Mouse (Mus musculus): ENCODE results near the gene Plcb2. TPM values are rescaled to one million over a fixed set of nuclear protein-coding genes. Genes with fewer than 3 reads are reported as not detected.
A peak's percentile ranks its signal among the peaks of the same experiment; 100 is the strongest.

Gene Plcb2
- polyA plus RNA-seq, 1 experiment from 2014 or later = 0.50 TPM

- H3K9ac ChIP-seq (replicated peaks) = no peak overlapping the region
- H3K4me1 ChIP-seq = peaks cover 21% of the 10 kb centered on the region
- H3K36me3 ChIP-seq = no peaks in the 10 kb centered on the region
- H3K4me3 ChIP-seq = no peak overlapping the region
- no peak overlapping the region for H3K27ac ChIP-seq (replicated peaks)
- 27% methylated on average over 15 of the region's 15 CpGs for WGBS
- no peak for ATAC-seq (ENCODE audit: low FRiP score, low read depth)
- H3K4me2 ChIP-seq (replicated peaks) = no peak overlapping the region
- no peaks in the 10 kb centered on the region for H3K9me3 ChIP-seq
- H3K27me3 ChIP-seq = peaks cover 76% of the 10 kb centered on the region
Observed at GRCm38 (mm10) chr2:118673686-118674465, 54.4 kb downstream of the Plcb2 start.

DNA sequence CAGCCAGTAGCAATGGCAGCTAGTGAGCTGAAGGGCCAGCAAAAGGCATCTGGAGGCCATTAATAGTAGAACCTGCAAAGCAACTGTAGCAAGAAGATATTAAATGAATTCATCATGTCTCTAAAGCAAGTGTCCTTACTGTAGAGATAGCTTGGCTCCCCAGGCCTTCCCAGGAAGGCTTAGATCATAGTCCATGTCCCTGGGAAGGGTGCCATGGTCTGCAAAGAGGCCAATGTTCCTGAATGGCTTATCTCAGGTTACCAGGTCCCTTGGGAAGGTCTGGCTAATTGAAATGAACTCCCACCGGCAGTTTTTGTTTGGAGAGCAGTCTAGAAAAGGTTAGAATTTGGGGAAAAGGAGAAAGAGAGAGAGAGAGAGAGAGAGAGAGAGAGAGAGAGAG is 56.5 kb downstream of the Plcb2 start:
- no peak for ATAC-seq (ENCODE audit: low FRiP score, low read depth)
- WGBS = 77% methylated on average over 1 of the region's 1 CpGs

DNA sequence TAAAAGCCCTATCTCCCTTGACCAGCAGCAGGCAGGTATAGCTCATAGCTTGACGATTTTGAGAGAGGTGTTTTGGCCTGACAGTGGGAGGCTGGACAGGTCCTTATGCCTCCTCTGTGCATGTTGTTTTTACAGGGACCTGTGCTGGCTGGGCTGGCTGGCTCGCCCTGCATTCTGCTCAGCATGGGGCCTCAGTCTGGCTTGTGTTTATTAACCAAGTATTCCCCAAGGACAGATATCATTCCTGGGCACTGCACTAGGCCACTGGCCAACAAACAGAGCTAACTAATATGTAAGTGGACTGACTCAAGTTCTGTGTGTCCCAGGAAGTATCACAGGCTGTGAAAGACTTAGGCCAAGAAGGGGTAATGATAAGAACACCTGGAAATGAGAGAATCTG is 58.5 kb downstream of the Plcb2 start:
- Histone ChIP-seq H3K9ac (replicated peaks) (no peak overlapping the region), H3K4me3 (no peak overlapping the region), H3K27ac (replicated peaks) (no peak overlapping the region), H3K27me3 (peaks cover 53% of the 10 kb centered on the region), H3K4me2 (replicated peaks) (no peak overlapping the region), H3K4me1 (0 out of 2 replicates have a peak, but pooled peaks cover 6% of the 10 kb centered on the region), H3K36me3 (no peaks in the 10 kb centered on the region), H3K9me3 (no peaks in the 10 kb centered on the region)
- no peak for ATAC-seq (ENCODE audit: low FRiP score, low read depth)
- WGBS = 58% methylated on average over 2 of the region's 2 CpGs

More for the DNA sequence above, 56.5 kb downstream of the Plcb2 start:
- Histone ChIP-seq H3K9ac (replicated peaks) (no peak overlapping the region), H3K27me3 (peaks cover 58% of the 10 kb centered on the region), H3K9me3 (no peaks in the 10 kb centered on the region), H3K4me3 (no peak overlapping the region), H3K4me1 (peaks cover 10% of the 10 kb centered on the region), H3K36me3 (no peaks in the 10 kb centered on the region), H3K4me2 (replicated peaks) (no peak overlapping the region), H3K27ac (replicated peaks) (no peak overlapping the region)

DNA sequence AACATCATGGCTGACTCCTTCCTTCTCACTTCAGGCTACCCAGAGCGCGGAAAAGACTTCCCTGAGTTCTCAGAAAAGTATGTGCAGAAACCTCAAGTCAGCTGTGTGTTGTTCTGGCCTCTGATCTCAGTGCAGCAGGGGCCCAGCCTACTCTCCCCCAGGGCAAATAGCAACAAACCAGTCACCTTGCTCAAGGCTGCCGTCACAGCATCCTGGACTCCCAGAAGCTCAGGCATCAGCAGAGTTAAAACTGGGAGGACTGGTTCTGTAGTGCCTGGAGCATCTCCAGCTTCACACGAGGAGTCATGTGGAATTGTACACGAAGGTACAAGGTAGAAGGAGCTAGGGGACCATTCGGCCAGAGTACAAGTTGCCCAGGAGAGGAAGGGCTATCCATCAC is 59.0 kb downstream of the Plcb2 start:
- WGBS = 75% methylated on average over 6 of the region's 6 CpGs
- Histone ChIP-seq H3K4me3 (no peak overlapping the region), H3K36me3 (no peaks in the 10 kb centered on the region), H3K4me2 (replicated peaks) (no peak overlapping the region), H3K9ac (replicated peaks) (no peak overlapping the region), H3K27me3 (peaks cover 51% of the 10 kb centered on the region), H3K27ac (replicated peaks) (no peak overlapping the region), H3K4me1 (0 out of 2 replicates have a peak, but pooled peaks cover 6% of the 10 kb centered on the region), H3K9me3 (no peaks in the 10 kb centered on the region)
- no peak for ATAC-seq (ENCODE audit: low FRiP score, low read depth)

- Histone ChIP-seq H3K36me3 (no peaks in the 10 kb centered on the region), H3K27me3 (peaks cover 51% of the 10 kb centered on the region), H3K4me1 (peaks cover 15% of the 10 kb centered on the region), H3K4me2 (replicated peaks) (no peak overlapping the region), H3K4me3 (no peak overlapping the region), H3K27ac (replicated peaks) (no peak overlapping the region), H3K9me3 (no peaks in the 10 kb centered on the region), H3K9ac (replicated peaks) (no peak overlapping the region)
- ATAC-seq (ENCODE audit: low FRiP score, low read depth) = no peak
- 80% methylated on average over 5 of the region's 5 CpGs for WGBS
Observed at GRCm38 (mm10) chr2:118667181-118667580, 61.1 kb downstream of the Plcb2 start.

- Histone ChIP-seq H3K4me2 (replicated peaks) (no peak overlapping the region), H3K4me3 (no peak overlapping the region), H3K27me3 (peaks cover 48% of the 10 kb centered on the region), H3K27ac (replicated peaks) (no peak overlapping the region), H3K9ac (replicated peaks) (no peak overlapping the region), H3K4me1 (peaks cover 15% of the 10 kb centered on the region), H3K9me3 (no peaks in the 10 kb centered on the region), H3K36me3 (no peaks in the 10 kb centered on the region)
- no peak for ATAC-seq (ENCODE audit: low FRiP score, low read depth)
- WGBS = 86% methylated on average over 4 of the region's 4 CpGs
Observed at GRCm38 (mm10) chr2:118665616-118666015, 62.6 kb downstream of the Plcb2 start.

GRCm38 (mm10) chr2:118664975-118665516 is 63.2 kb downstream of the Plcb2 start:
- 75% methylated on average over 3 of the region's 3 CpGs for WGBS

GRCm38 (mm10) chr2:118663804-118664766 is 64.2 kb downstream of the Plcb2 start:
- WGBS = 54% methylated on average over 19 of the region's 19 CpGs
- H3K4me1 ChIP-seq = peaks cover 24% of the 10 kb centered on the region
- no peaks in the 10 kb centered on the region for H3K9me3 ChIP-seq
- peak overlapping the region; percentile 46 for H3K4me3 ChIP-seq
- H3K27me3 ChIP-seq = peaks cover 48% of the 10 kb centered on the region
- peak overlapping the region; percentile 82 for H3K4me2 ChIP-seq (replicated peaks)
- H3K27ac ChIP-seq (replicated peaks) = no peak overlapping the region
- peak overlapping the region; percentile 54; the same call in 1 of the 2 replicates for H3K9ac ChIP-seq (replicated peaks)
- no peaks in the 10 kb centered on the region for H3K36me3 ChIP-seq
- ATAC-seq (ENCODE audit: low FRiP score, low read depth) = peak; percentile 12; the same call in 1 of the 2 replicates

More at GRCm38 (mm10) chr2:118664975-118665516, 63.2 kb downstream of the Plcb2 start:
- Histone ChIP-seq H3K27ac (replicated peaks) (no peak overlapping the region), H3K9me3 (no peaks in the 10 kb centered on the region), H3K4me3 (no peak overlapping the region), H3K27me3 (peaks cover 48% of the 10 kb centered on the region), H3K9ac (replicated peaks) (no peak overlapping the region), H3K4me2 (replicated peaks) (no peak overlapping the region), H3K36me3 (no peaks in the 10 kb centered on the region), H3K4me1 (peaks cover 17% of the 10 kb centered on the region)
- no peak for ATAC-seq (ENCODE audit: low FRiP score, low read depth)

GRCm38 (mm10) chr2:118662902-118663803 is 65.1 kb downstream of the Plcb2 start, which contains the start of gene Pak6:
Gene Pak6 (plus strand): TSS chr2:118663303.
- ATAC-seq (ENCODE audit: low FRiP score, low read depth) = peak; percentile 27
- H3K4me2 ChIP-seq (replicated peaks) = peak within 1 kb of the TSS; percentile 82
- H3K27me3 ChIP-seq = peaks cover 48% of the 10 kb centered on the region
- peak within 1 kb of the TSS; percentile 54 for H3K9ac ChIP-seq (replicated peaks)
- H3K4me3 ChIP-seq = peak within 1 kb of the TSS; percentile 46
- H3K27ac ChIP-seq (replicated peaks) = no peak within 1 kb of the TSS
- H3K9me3 ChIP-seq = no peaks in the 10 kb centered on the region
- H3K4me1 ChIP-seq = peaks cover 24% of the 10 kb centered on the region
- WGBS = 2% methylated on average over 37 of the region's 37 CpGs
- H3K36me3 ChIP-seq = no peaks in the 10 kb centered on the region

DNA sequence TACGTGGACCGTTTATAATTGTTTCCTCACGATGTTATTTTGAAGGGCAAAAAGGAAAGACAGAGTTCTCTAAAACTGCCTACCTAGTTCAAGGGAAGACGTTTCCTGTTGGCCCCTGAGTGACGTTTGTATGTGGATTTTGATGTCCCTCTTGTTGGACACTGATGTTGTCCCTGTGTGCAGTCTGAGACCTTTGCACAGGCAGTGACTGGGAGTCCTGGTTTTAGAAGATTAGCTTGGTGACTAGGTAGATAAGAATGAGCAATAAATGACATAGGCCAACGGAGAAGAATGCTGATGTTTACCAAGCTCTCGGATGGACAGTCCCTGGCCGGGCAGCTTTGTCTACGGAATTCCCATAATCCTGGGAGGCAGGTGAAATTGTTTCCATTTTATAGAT is 66.3 kb downstream of the Plcb2 start:
- no peak overlapping the region for H3K4me2 ChIP-seq (replicated peaks)
- no peak for ATAC-seq (ENCODE audit: low FRiP score, low read depth)
- H3K9ac ChIP-seq (replicated peaks) = no peak overlapping the region
- no peaks in the 10 kb centered on the region for H3K36me3 ChIP-seq
- H3K27ac ChIP-seq (replicated peaks) = no peak overlapping the region
- H3K4me1 ChIP-seq = peaks cover 28% of the 10 kb centered on the region
- H3K27me3 ChIP-seq = peaks cover 45% of the 10 kb centered on the region
- 83% methylated on average over 9 of the region's 9 CpGs for WGBS
- no peak overlapping the region for H3K4me3 ChIP-seq
- H3K9me3 ChIP-seq = no peaks in the 10 kb centered on the region

DNA sequence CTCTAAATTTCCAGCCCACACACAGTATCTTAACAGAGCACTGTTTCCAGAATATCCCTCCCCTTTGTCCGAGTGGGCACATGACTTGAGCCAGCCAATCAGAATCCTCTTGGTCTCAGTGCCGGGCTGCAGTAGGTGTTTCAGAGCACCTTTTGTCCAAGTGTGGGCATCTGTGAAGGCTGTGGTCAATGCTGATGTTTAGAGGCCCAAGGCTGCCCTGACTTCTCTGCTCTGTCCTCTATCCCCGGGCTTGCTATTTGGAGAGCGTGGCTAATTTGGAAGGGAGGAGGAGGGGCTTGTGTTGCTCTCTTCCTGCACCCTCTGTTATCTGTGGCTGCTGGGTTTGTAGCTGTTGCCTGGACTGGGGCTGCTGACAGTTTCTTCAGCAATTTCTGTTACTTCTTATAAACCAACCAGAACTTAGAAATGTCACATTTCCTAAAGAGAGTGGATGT is 68.2 kb downstream of the Plcb2 start:
- ATAC-seq (ENCODE audit: low FRiP score, low read depth) = peak; percentile 83
- Histone ChIP-seq H3K9me3 (no peaks in the 10 kb centered on the region), H3K27me3 (peaks cover 33% of the 10 kb centered on the region), H3K9ac (replicated peaks) (no peak overlapping the region; the same call in 1 of the 2 replicates), H3K4me2 (replicated peaks) (peak overlapping the region; percentile 51), H3K27ac (replicated peaks) (peak overlapping the region; percentile 61; the same call in 1 of the 2 replicates), H3K4me3 (peak overlapping the region; percentile 29), H3K4me1 (peaks cover 33% of the 10 kb centered on the region), H3K36me3 (no peaks in the 10 kb centered on the region)
- 1% methylated on average over 4 of the region's 4 CpGs for WGBS

Measured in midbrain, embryonic 12.5 days (tissue).